ENCODE assay signal across 8 mouse cellular contexts in genomic region chr1:89072143-89072990, GRCm38 (mm10). TPM values are rescaled to one million over a fixed set of nuclear protein-coding genes. Genes with fewer than 3 reads are reported as not detected.
DNase-seq lines count a peak whose midpoint lies in the region; ATAC-seq and TF ChIP-seq lines count a peak whose summit lies in the region.

No protein-coding gene starts in this region.

- peak overlapping the region; percentile 92 for H3K27ac ChIP-seq in gastrocnemius, adult 2 months
- H3K27ac ChIP-seq in embryonic facial prominence, embryonic 13.5 days: peak overlapping the region; percentile 24; the same call in 1 of the 2 replicates
- H3K27ac ChIP-seq in intestine, embryonic 16.5 days (ENCODE audit: low read length): peak overlapping the region; percentile 25
- H3K27ac ChIP-seq in midbrain, embryonic 13.5 days: peak overlapping the region; percentile 66

- no peak for ATAC-seq in embryonic facial prominence, embryonic 13.5 days (ENCODE audit: insufficient number of reproducible peaks, insufficient read depth, low FRiP score, low TSS enrichment, low read depth)
- ATAC-seq in intestine, embryonic 16.5 days: no peak
- no peak for ATAC-seq in midbrain, embryonic 13.5 days
- ATAC-seq in cerebellum, adult (ENCODE audit: insufficient number of reproducible peaks, low FRiP score, low TSS enrichment): no peak

- H3K9me3 ChIP-seq in embryonic facial prominence, embryonic 13.5 days: no peaks in the 10 kb centered on the region
- no peaks in the 10 kb centered on the region for H3K9me3 ChIP-seq in intestine, embryonic 16.5 days (ENCODE audit: control insufficient read depth, low read length)
- H3K9me3 ChIP-seq in midbrain, embryonic 13.5 days: no peaks in the 10 kb centered on the region

- no peaks in the 10 kb centered on the region for H3K36me3 ChIP-seq in embryonic facial prominence, embryonic 13.5 days
- no peaks in the 10 kb centered on the region for H3K36me3 ChIP-seq in intestine, embryonic 16.5 days (ENCODE audit: control insufficient read depth, insufficient read depth, low read length)
- no peaks in the 10 kb centered on the region for H3K36me3 ChIP-seq in midbrain, embryonic 13.5 days

- TF ChIP-seq CTCF in gastrocnemius, adult 2 months (IDR thresholded peaks at IDR 0.05): no peak

- H3K4me3 ChIP-seq in gastrocnemius, adult 2 months: peak overlapping the region; percentile 92
- H3K4me3 ChIP-seq in embryonic facial prominence, embryonic 13.5 days: peak overlapping the region; percentile 77
- peak overlapping the region; percentile 98 for H3K4me3 ChIP-seq in intestine, embryonic 16.5 days (ENCODE audit: low read length)
- H3K4me3 ChIP-seq in midbrain, embryonic 13.5 days (replicated peaks): peak overlapping the region; percentile 80

- no peaks in the 10 kb centered on the region for H3K27me3 ChIP-seq in embryonic facial prominence, embryonic 13.5 days
- no peaks in the 10 kb centered on the region for H3K27me3 ChIP-seq in intestine, embryonic 16.5 days (replicated peaks; ENCODE audit: control insufficient read depth, insufficient read depth, low read length)
- no peaks in the 10 kb centered on the region for H3K27me3 ChIP-seq in midbrain, embryonic 13.5 days

- WGBS in embryonic facial prominence, embryonic 13.5 days: 14% methylated on average over 14 of the region's 14 CpGs
- WGBS in intestine, embryonic 16.5 days: 14% methylated on average over 14 of the region's 14 CpGs
- WGBS in midbrain, embryonic 13.5 days: 3% methylated on average over 14 of the region's 14 CpGs

- H3K4me2 ChIP-seq in embryonic facial prominence, embryonic 13.5 days: peak overlapping the region; percentile 69
- peak overlapping the region; percentile 73 for H3K4me2 ChIP-seq in intestine, embryonic 16.5 days (ENCODE audit: low read depth, low read length)
- peak overlapping the region; percentile 86 for H3K4me2 ChIP-seq in midbrain, embryonic 13.5 days (replicated peaks)

- no peak for DNase-seq in gastrocnemius, adult 2 months
- no peak for DNase-seq in gastrocnemius, postnatal 10 days
- no peak for DNase-seq in frontal cortex, adult 2 months (ENCODE audit: extremely low spot score in 1 of 2, low spot score in 1 of 2)
- DNase-seq in spleen, postnatal 14 days (ENCODE audit: low spot score in 2 of 2): no peak

- peaks cover 56% of the 10 kb centered on the region for H3K4me1 ChIP-seq in embryonic facial prominence, embryonic 13.5 days
- H3K4me1 ChIP-seq in intestine, embryonic 16.5 days (ENCODE audit: control insufficient read depth, insufficient read depth, low read length): peaks cover 29% of the 10 kb centered on the region
- H3K4me1 ChIP-seq in midbrain, embryonic 13.5 days (replicated peaks): peaks cover 49% of the 10 kb centered on the region

- H3K9ac ChIP-seq in embryonic facial prominence, embryonic 13.5 days: peak overlapping the region; percentile 81
- H3K9ac ChIP-seq in intestine, embryonic 16.5 days (ENCODE audit: low read depth, low read length): peak overlapping the region; percentile 90
- peak overlapping the region; percentile 84 for H3K9ac ChIP-seq in midbrain, embryonic 13.5 days (replicated peaks)

- intact Hi-C loops in gastrocnemius, adult 2 months (cut with DNase I): loop anchor here (10.0 kb wide), 2 partner anchors 62 to 112 kb away; no protein-coding TSS in a partner anchor

RNA-seq across cellular contexts. Expression of gene Sh3bp4, which starts 2.2 kb away (rescaled TPM):
- total RNA-seq in gastrocnemius, adult 2 months (2021): 1 to 10 TPM; 2.1 to 4.0 TPM
- 10 to 100 TPM in 1 of 2 experiments, 1 to 10 TPM in 1; 7.3 to 10.3 TPM for total RNA-seq in gastrocnemius, postnatal 10 days (2021)
- 24.1 and 26.1 TPM in 2 replicates for polyA plus RNA-seq in embryonic facial prominence, embryonic 13.5 days (2015; fragmentation: Nextera tagmentation; extraction: Ambion mirVana)
- polyA plus RNA-seq in intestine, embryonic 16.5 days (2015; fragmentation: Nextera tagmentation; extraction: Ambion mirVana): 13.5 and 14.2 TPM in 2 replicates
- 12.1 and 13.2 TPM in 2 replicates for polyA plus RNA-seq in midbrain, embryonic 13.5 days (2015; fragmentation: Nextera tagmentation; extraction: Ambion mirVana)
- 17.9 and 20.6 TPM in 2 replicates for polyA plus RNA-seq in frontal cortex, adult 2 months (2012; rRNA removed)

Comparison
In these comparisons a context has a peak if more than half of its experiments do, and no peak if none do; other contexts are left out.
1. H3K27ac ChIP-seq: peak in every context shown above with its lines; median percentile 92 in gastrocnemius, adult 2 months; 66 in midbrain, embryonic 13.5 days; 25 in intestine, embryonic 16.5 days; 24 in embryonic facial prominence, embryonic 13.5 days.